Mouse (Mus musculus): ENCODE results near the gene Gm16506. TPM values are rescaled to one million over a fixed set of nuclear protein-coding genes. Genes with fewer than 3 reads are reported as not detected.
"Not testable (repeated sequence)": the region's sequence is repeated elsewhere in the genome, so short reads cannot be mapped to it uniquely, and the experiment has no call there.

Gm16506 gene
- polyA plus RNA-seq (2015; fragmentation: Nextera tagmentation; extraction: Ambion mirVana) = not detected in 2 replicates

DNA sequence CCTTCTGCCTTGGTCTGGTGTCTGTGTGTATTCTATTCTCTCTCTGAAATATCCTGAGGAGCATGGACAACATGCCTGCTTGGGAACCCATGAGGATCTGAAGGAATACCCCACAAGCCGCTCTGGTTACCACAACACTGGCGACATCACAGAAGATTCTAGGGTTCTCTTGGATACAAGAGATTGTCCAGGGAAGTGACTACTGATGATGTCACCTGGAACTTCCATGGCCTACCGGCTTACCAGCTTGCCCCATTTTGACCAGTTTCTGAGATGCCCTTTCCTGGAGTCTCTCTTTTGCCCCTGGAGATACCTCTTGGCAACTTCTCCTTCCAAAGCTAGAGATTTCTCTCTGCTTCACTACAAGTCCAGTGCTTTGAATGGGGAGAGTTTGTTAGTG lies at the start of gene Gm16506:
Gm16506 (minus strand) TSS at position 101 of the 400 bp plus-strand sequence.
- not testable (repeated sequence) for ATAC-seq (ENCODE audit: insufficient read depth, low FRiP score); H3K9me3 ChIP-seq (replicated peaks; ENCODE audit: control insufficient read depth, low read length); H3K4me3 ChIP-seq (replicated peaks; ENCODE audit: low read length); H3K9ac ChIP-seq (ENCODE audit: low read length); H3K27ac ChIP-seq (ENCODE audit: low read length); H3K4me1 ChIP-seq (ENCODE audit: control insufficient read depth, insufficient read depth, low read length); H3K4me2 ChIP-seq (ENCODE audit: low read depth, low read length); H3K36me3 ChIP-seq (ENCODE audit: control insufficient read depth, insufficient read depth, low read length); H3K27me3 ChIP-seq (ENCODE audit: control insufficient read depth, insufficient read depth, low read length)
- WGBS = 90% methylated on average over 1 of the region's 3 CpGs

GRCm38 (mm10) chr14:43747566-43747965 lies 20.3 kb upstream of the Gm16506 start, which contains the start of gene Gm6526:
TSS of gene Gm6526 (plus strand) at chr14:43747866.
- not testable (repeated sequence) for H3K4me2 ChIP-seq (ENCODE audit: low read depth, low read length); H3K9me3 ChIP-seq (replicated peaks; ENCODE audit: control insufficient read depth, low read length); H3K4me1 ChIP-seq (ENCODE audit: control insufficient read depth, insufficient read depth, low read length); H3K9ac ChIP-seq (ENCODE audit: low read length); H3K36me3 ChIP-seq (ENCODE audit: control insufficient read depth, insufficient read depth, low read length); ATAC-seq (ENCODE audit: insufficient read depth, low FRiP score); H3K27me3 ChIP-seq (ENCODE audit: control insufficient read depth, insufficient read depth, low read length); H3K4me3 ChIP-seq (replicated peaks; ENCODE audit: low read length); H3K27ac ChIP-seq (ENCODE audit: low read length)
- 88% methylated on average over 4 of the region's 4 CpGs for WGBS

- not testable (repeated sequence) for H3K4me1 ChIP-seq (ENCODE audit: control insufficient read depth, insufficient read depth, low read length); H3K27ac ChIP-seq (ENCODE audit: low read length); H3K9ac ChIP-seq (ENCODE audit: low read length); H3K4me3 ChIP-seq (replicated peaks; ENCODE audit: low read length); H3K9me3 ChIP-seq (replicated peaks; ENCODE audit: control insufficient read depth, low read length); H3K27me3 ChIP-seq (ENCODE audit: control insufficient read depth, insufficient read depth, low read length); H3K36me3 ChIP-seq (ENCODE audit: control insufficient read depth, insufficient read depth, low read length); ATAC-seq (ENCODE audit: insufficient read depth, low FRiP score); H3K4me2 ChIP-seq (ENCODE audit: low read depth, low read length)
- WGBS = 77% methylated on average over 4 of the region's 4 CpGs
Observed at GRCm38 (mm10) chr14:43697621-43698020, 29.7 kb downstream of the Gm16506 start, which contains the start of gene Gm7324. TSS of gene Gm7324 (plus strand) at chr14:43697828.

DNA sequence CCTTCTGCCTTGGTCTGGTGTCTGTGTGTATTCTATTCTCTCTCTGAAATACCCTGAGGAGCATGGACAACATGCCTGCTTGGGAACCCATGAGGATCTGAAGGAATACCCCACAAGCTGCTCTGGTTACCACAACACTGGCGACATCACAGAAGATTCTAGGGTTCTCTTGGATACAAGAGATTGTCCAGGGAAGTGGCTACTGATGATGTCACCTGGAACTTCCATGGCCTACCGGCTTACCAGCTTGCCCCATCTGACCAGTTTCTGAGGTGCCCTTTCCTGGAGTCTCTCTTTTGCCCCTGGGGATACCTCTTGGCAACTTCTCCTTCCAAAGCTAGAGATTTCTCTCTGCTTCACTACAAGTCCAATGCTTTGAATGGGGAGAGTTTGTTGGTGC lies 50.2 kb downstream of the Gm16506 start, which contains the start of gene Gm8165:
Gm8165 (minus strand) TSS at position 101 of the 400 bp plus-strand sequence.
- H3K36me3 ChIP-seq (ENCODE audit: control insufficient read depth, insufficient read depth, low read length); H3K4me2 ChIP-seq (ENCODE audit: low read depth, low read length); H3K4me1 ChIP-seq (ENCODE audit: control insufficient read depth, insufficient read depth, low read length); H3K27me3 ChIP-seq (ENCODE audit: control insufficient read depth, insufficient read depth, low read length); H3K4me3 ChIP-seq (replicated peaks; ENCODE audit: low read length); ATAC-seq (ENCODE audit: insufficient read depth, low FRiP score); H3K27ac ChIP-seq (ENCODE audit: low read length); H3K9ac ChIP-seq (ENCODE audit: low read length); H3K9me3 ChIP-seq (replicated peaks; ENCODE audit: control insufficient read depth, low read length): not testable (repeated sequence)
- WGBS = no CpG with 5 or more reads among the region's 2 CpGs

Other genes with a start within 250 kb of the Gm16506 start
- not detected in 2 replicates for gene Gm5799, start 183.9 kb downstream of the Gm16506 start, polyA plus RNA-seq (2015; fragmentation: Nextera tagmentation; extraction: Ambion mirVana)
- gene Gm17654, start 148.3 kb downstream of the Gm16506 start, polyA plus RNA-seq (2015; fragmentation: Nextera tagmentation; extraction: Ambion mirVana) = not detected in 2 replicates
- gene Gm10375, start 119.5 kb downstream of the Gm16506 start, polyA plus RNA-seq (2015; fragmentation: Nextera tagmentation; extraction: Ambion mirVana) = not detected in 2 replicates
- not detected in 2 replicates for gene Gm8165, start 50.3 kb downstream of the Gm16506 start, polyA plus RNA-seq (2015; fragmentation: Nextera tagmentation; extraction: Ambion mirVana)
- 0.66 and 0.83 TPM in 2 replicates for gene Gm7324, start 29.7 kb downstream of the Gm16506 start, polyA plus RNA-seq (2015; fragmentation: Nextera tagmentation; extraction: Ambion mirVana)
- gene Gm6526, start 20.4 kb upstream of the Gm16506 start, polyA plus RNA-seq (2015; fragmentation: Nextera tagmentation; extraction: Ambion mirVana) = not detected in 2 replicates
- not detected in 2 replicates for gene Gm8180, start 57.3 kb upstream of the Gm16506 start, polyA plus RNA-seq (2015; fragmentation: Nextera tagmentation; extraction: Ambion mirVana)
- gene Ear1, start 148.0 kb upstream of the Gm16506 start, polyA plus RNA-seq (2015; fragmentation: Nextera tagmentation; extraction: Ambion mirVana) = 0.40 and 1.0 TPM in 2 replicates
- gene Ear10, start 196.1 kb upstream of the Gm16506 start, polyA plus RNA-seq (2015; fragmentation: Nextera tagmentation; extraction: Ambion mirVana) = not detected in 2 replicates
- 9.1 and 10.6 TPM in 2 replicates for gene Gm8113, start 197.9 kb upstream of the Gm16506 start, polyA plus RNA-seq (2015; fragmentation: Nextera tagmentation; extraction: Ambion mirVana)
- gene Ang5, start 229.6 kb upstream of the Gm16506 start, polyA plus RNA-seq (2015; fragmentation: Nextera tagmentation; extraction: Ambion mirVana) = not detected in 2 replicates

Data from stomach, embryonic 16.5 days (tissue).